Mouse (Mus musculus) layer of hippocampus, postnatal 14 days (tissue): Measurements from ENCODE around the gene Pafah1b1. TPM values are rescaled to one million over a fixed set of nuclear protein-coding genes. Genes with fewer than 3 reads are reported as not detected.

Source experiments
- DNase-seq, 2 experiments: peaks; one replicate each; pipeline ENCODE4 v3.0.0; 2021 to 2022; ENCODE audit warnings: low spot score in 2 of 2, mixed read lengths in 1 of 2
- long read RNA-seq, 2 experiments: library from polyadenylated mRNA; stranded (forward); transcript quantifications; one replicate each; pipeline ENCODE4 v2.0.0; 2021
- total RNA-seq, 2 experiments: library from RNA; stranded (reverse); gene quantifications; 2 replicates each; pipeline ENCODE4 v1.2.3; 2021

Pafah1b1 gene
- 100 to 1,000 TPM; 406 to 411 TPM for total RNA-seq
- long read RNA-seq, experiment 1, full-length matches to known transcripts = 31 of 38 reads
- long read RNA-seq, experiment 1, partial matches to known transcripts = 1 of 38 reads
- long read RNA-seq, experiment 1, other reads (novel, unspliced or antisense) = 6 of 38 reads
- long read RNA-seq, experiment 2, full-length matches to known transcripts = 45 of 72 reads
- long read RNA-seq, experiment 2, partial matches to known transcripts = 8 of 72 reads
- long read RNA-seq, experiment 2, other reads (novel, unspliced or antisense) = 19 of 72 reads

GRCm38 (mm10) chr11:74724235-74724791 lies at the start of gene Pafah1b1:
Pafah1b1 (minus strand) TSS chr11:74724670.
- DNase-seq = peak; percentile 95

- no peak for DNase-seq
Measured at GRCm38 (mm10) chr11:74772386-74772785, 47.9 kb upstream of the Pafah1b1 start.

- no peak for DNase-seq
Measured at GRCm38 (mm10) chr11:74771650-74772049, 47.2 kb upstream of the Pafah1b1 start.

- no peak for DNase-seq
Measured at GRCm38 (mm10) chr11:74771234-74771633, 46.8 kb upstream of the Pafah1b1 start.

GRCm38 (mm10) chr11:74770595-74771207 lies 46.2 kb upstream of the Pafah1b1 start, which contains the start of gene Mettl16:
Mettl16 (plus strand) TSS chr11:74770830.
- peak; percentile 93 to 97 for DNase-seq

- no peak for DNase-seq
Measured at GRCm38 (mm10) chr11:74770037-74770436, 45.6 kb upstream of the Pafah1b1 start.

- no peak for DNase-seq
Measured at GRCm38 (mm10) chr11:74768045-74768444, 43.6 kb upstream of the Pafah1b1 start.

- DNase-seq = no peak
Measured at GRCm38 (mm10) chr11:74767469-74767868, 43.0 kb upstream of the Pafah1b1 start.

- DNase-seq = no peak
Measured at GRCm38 (mm10) chr11:74763960-74764625, 39.6 kb upstream of the Pafah1b1 start.

- no peak for DNase-seq
Measured at GRCm38 (mm10) chr11:74761011-74761705, 36.7 kb upstream of the Pafah1b1 start.

GRCm38 (mm10) chr11:74756631-74757030 lies 32.2 kb upstream of the Pafah1b1 start:
- no peak for DNase-seq

GRCm38 (mm10) chr11:74751352-74752066 lies 27.0 kb upstream of the Pafah1b1 start:
- peak in 1 of 2 experiments; percentile 17 for DNase-seq

GRCm38 (mm10) chr11:74750662-74751351 lies 26.3 kb upstream of the Pafah1b1 start:
- DNase-seq = no peak

GRCm38 (mm10) chr11:74749241-74749640 lies 24.8 kb upstream of the Pafah1b1 start:
- no peak for DNase-seq

GRCm38 (mm10) chr11:74748022-74748421 lies 23.6 kb upstream of the Pafah1b1 start:
- DNase-seq = no peak

- no peak for DNase-seq
Measured at GRCm38 (mm10) chr11:74737861-74738260, 13.4 kb upstream of the Pafah1b1 start.

- DNase-seq = peak; percentile 23 to 54
Measured at GRCm38 (mm10) chr11:74734917-74735316, 10.4 kb upstream of the Pafah1b1 start.

- no peak for DNase-seq
Measured at GRCm38 (mm10) chr11:74725181-74725580, 711 bp upstream of the Pafah1b1 start.

GRCm38 (mm10) chr11:74723357-74724234 lies 874 bp downstream of the Pafah1b1 start:
- peak; percentile 81 to 85 for DNase-seq
